Mouse (Mus musculus) left cerebral cortex, postnatal 25 days (tissue): ENCODE measurements around the gene Sgca. TPM values are rescaled to one million over a fixed set of nuclear protein-coding genes. Genes with fewer than 3 reads are reported as not detected.
A peak's percentile ranks its signal among the peaks of the same experiment; 100 is the strongest.
"Not testable (repeated sequence)": the region's sequence is repeated elsewhere in the genome, so short reads cannot be mapped to it uniquely, and the experiment has no call there.

Experiments
- DNase-seq, 2 experiments: peaks; one replicate each; pipeline ENCODE4 v3.0.0; 2022; ENCODE audit warnings: low spot score in 2 of 2, mixed read lengths in 1 of 2
- intact Hi-C: fragments of 180-260 bp; cut with DNase I; formaldehyde crosslinking; loops from one replicate; pipeline ENCODE4 v1.15.1; 2025
- total RNA-seq, 2 experiments: library from RNA; stranded (reverse); gene quantifications; 2 replicates each; pipeline ENCODE4 v1.2.3; 2021

The Sgca gene
- under 1 TPM in 1 of 2 experiments, not detected in 1; 0.46 TPM for total RNA-seq

- intact Hi-C loops: loop anchor here (5.0 kb wide), 1 partner anchor 66 kb away; the partner anchor contains the start of gene Pdk2
- DNase-seq: no peak
Measured at GRCm38 (mm10) chr11:94976199-94976598, at the start of gene Sgca. TSS of gene Sgca (minus strand) at chr11:94976327.

GRCm38 (mm10) chr11:95025227-95026012 is 49.3 kb upstream of the Sgca start:
- DNase-seq: no peak
- intact Hi-C loops: no loop called here

GRCm38 (mm10) chr11:95024439-95025184 is 48.5 kb upstream of the Sgca start:
- peak; percentile 60 to 61 for DNase-seq
- intact Hi-C loops: no loop called here

- no peak for DNase-seq
- intact Hi-C loops: no loop called here
Measured at GRCm38 (mm10) chr11:95023481-95023880, 47.4 kb upstream of the Sgca start.

DNA sequence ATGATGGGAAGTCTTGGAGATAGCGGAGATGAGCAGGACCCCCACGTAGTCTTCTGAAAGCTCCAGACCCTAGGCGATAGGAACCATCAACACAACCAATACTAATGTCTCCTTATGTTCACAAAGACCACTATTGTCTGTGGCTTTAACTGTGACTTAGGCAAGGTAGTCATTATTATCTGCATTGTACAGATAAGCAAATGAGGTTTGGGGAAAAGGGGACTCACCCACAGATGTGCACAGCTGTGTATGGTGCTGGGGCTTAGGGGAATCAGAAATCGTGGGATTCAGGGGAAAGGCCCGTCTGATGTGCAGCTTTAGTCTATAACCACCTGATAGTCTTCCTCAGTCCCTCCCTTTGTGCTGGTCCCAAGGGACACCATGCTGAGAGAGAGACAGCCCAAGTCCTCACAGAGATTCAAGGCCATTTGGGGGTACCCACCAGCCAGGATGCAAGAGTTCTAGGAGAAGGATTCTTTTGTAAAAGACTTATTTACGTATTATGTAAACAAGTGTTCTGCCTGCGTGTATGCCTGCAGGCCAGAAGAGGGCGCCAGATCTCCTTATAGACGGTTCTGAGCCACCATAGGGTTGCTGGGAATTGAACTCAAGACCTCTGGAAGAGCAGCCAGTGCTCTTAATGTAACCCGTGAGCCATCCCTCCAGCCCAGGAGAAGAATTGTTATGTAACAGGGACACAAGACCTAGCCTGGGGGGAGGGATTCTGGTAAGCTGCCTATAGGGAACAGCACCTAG is 46.3 kb upstream of the Sgca start:
- intact Hi-C loops: no loop called here
- no peak for DNase-seq

DNA sequence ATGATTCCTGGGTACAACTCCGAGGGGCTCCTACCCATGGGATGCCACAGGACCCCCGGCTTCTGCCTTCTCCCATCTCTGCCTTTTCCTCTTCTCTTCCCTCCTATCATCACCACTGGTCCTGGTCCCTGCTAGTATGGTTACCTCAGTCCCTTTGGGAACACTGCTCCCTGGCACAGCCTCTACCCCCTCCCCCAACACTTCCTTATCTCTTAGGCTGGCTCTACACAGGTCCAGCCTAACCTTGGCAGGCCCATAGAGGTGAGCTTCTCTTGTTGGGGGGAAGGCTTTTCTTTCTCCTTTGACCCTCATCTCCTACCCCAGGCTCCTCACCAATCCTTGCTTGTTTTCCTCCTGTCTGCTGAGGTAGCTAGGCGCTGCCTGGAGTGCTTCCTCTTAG is 39.4 kb upstream of the Sgca start:
- intact Hi-C loops: no loop called here
- no peak for DNase-seq

- intact Hi-C loops: no loop called here
- no peak for DNase-seq
Measured at GRCm38 (mm10) chr11:95012487-95012886, 36.4 kb upstream of the Sgca start.

- intact Hi-C loops: no loop called here
Measured at GRCm38 (mm10) chr11:95012075-95012474, 35.9 kb upstream of the Sgca start.

GRCm38 (mm10) chr11:95011416-95011815 is 35.3 kb upstream of the Sgca start:
- DNase-seq: no peak
- intact Hi-C loops: no loop called here

More at GRCm38 (mm10) chr11:95012075-95012474, 35.9 kb upstream of the Sgca start:
- DNase-seq: no peak

GRCm38 (mm10) chr11:95010841-95011403 is 34.8 kb upstream of the Sgca start:
- intact Hi-C loops: not testable (repeated sequence)

DNA sequence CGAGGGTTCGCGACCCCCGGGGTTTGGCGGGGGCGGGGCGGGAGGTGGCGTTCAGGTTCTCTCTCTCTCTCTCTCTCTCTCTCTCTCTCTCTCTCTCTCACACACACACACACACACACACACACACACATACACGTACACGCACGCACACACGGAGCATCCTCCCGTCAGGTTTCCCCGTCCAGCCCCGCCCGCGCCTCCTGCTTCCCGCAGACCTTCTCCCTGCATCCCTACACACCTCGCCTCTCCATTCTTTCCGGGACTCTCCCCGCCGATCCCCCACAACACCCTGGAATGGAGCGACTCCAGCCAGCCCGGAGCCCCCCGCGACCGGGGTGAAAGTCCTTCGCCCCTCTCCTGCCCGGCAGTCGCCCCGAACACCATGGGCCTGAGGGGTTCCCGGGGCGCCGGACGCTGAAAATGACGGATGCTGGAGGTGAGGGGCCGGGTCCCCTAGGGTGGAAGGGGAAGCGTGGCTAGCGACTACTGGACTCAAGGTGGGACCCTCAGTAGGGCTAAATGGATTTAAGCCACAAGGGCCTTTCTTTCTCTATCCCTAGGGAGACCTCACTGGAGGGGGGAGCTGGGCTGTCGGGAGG is 34.1 kb upstream of the Sgca start:
- intact Hi-C loops: no loop called here
- DNase-seq: no peak

More at GRCm38 (mm10) chr11:95010841-95011403, 34.8 kb upstream of the Sgca start:
- DNase-seq: not testable (repeated sequence)

GRCm38 (mm10) chr11:95009629-95010014 is 33.5 kb upstream of the Sgca start, which contains the start of gene Samd14:
TSS of gene Samd14 (plus strand) at chr11:95009879.
- DNase-seq: peak; percentile 51 to 75
- intact Hi-C loops: no loop called here

DNA sequence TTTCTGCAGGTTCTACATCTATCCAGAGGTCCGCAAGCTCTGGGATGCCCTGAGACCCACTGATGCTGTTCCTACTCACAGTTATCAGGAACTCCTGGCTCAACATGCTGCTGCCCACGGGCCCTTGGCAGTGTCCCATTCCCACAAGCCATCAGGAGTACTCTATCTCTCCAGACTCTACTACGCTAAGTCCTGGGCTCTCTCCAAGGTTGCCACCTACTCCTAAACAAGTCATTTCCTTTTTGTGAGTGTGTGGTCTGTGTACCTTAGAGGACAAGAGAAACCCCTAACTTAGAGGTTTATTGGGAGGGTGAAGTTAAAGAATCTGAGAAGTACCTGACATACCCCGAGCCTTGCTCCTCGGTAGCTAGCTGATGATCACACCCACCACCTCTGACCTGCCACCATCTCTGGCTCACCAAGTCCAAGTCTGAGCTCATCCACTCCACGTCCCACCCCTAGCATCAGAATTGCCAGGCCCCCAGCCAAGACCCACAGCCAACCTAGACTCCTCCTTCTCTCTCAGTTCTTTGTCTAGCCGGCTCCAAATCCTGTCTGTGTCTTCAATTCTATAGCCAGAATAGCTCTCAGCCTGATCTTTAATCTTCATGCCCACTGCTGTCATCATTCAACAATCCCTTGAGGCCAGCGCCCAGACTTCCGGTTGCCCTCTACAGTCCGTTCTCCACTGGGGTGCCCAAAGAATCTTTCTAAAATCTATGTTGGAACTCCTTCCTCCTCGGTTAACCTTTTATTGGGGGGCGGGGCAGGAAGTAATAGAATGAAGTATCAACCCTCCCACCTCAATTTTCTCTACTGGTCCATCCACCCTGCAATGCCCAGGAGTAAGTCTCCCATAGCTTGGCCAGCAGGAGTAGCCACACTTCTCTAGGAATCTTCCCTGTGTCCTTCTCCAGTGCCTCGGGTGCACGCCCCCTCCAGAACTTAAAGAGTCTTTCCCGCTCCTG is 32.8 kb upstream of the Sgca start:
- DNase-seq: no peak
- intact Hi-C loops: no loop called here

DNA sequence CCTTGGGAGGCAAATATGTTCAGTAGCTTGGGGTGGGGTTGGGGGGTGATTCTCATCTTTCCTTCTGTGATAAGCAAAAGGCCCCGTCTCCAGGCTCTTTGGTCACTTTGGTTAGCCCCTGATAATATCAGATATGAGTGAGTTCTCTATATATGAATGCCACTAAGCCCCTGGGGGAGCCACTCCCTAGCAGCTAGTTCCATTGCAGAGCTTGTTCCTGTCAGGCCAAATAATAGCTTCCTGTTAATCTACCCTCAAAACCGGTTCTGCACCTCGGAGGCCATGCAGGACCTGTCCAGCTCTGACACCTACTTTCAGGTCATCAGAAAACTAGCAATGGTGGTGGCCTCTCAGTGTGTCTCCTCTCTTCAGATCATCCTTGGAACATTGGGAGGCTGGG is 31.3 kb upstream of the Sgca start:
- intact Hi-C loops: no loop called here
- no peak for DNase-seq

- intact Hi-C loops: no loop called here
- peak; percentile 69 to 76 for DNase-seq
Measured at GRCm38 (mm10) chr11:95006525-95007219, 30.5 kb upstream of the Sgca start.

DNA sequence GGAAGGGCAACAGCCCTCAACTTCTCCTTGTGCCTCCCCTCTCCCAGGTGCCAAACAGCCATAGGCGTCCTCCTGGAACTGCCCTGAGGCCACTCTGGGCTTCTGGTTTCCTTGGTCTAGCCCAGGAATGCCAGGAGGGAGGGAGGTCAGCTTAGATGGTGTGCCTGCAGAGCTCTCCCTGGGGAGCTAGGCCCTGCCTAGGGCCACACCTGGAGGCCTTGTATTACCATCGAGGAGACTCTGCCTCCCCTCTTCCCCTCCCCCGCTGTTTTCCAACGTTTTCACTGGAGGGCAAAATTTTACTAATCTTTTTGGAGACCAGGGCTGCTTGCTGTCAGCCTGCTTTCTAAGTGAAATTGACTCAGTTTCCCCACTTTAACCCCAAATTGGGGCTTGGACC is 29.9 kb upstream of the Sgca start:
- intact Hi-C loops: no loop called here
- DNase-seq: no peak

GRCm38 (mm10) chr11:95004937-95005198 is 28.7 kb upstream of the Sgca start:
- no peak for DNase-seq
- intact Hi-C loops: no loop called here
